Mouse (Mus musculus): Measurements from ENCODE around the gene Lhx3.

The Lhx3 gene

GRCm38 (mm10) chr2:26202849-26203475 is 5.1 kb downstream of the Lhx3 start:
- in situ Hi-C loops (cut with MboI; ENCODE audit: unreplicated experiment in 2 of 2): no loop called here

GRCm38 (mm10) chr2:26201926-26202848 is 5.9 kb downstream of the Lhx3 start:
- in situ Hi-C loops (cut with MboI; ENCODE audit: unreplicated experiment in 2 of 2): no loop called here

GRCm38 (mm10) chr2:26198488-26198887 is 9.6 kb downstream of the Lhx3 start:
- in situ Hi-C loops (cut with MboI; ENCODE audit: unreplicated experiment in 2 of 2): no loop called here

- in situ Hi-C loops (cut with MboI; ENCODE audit: unreplicated experiment in 2 of 2): no loop called here
These were observed 13.3 kb downstream of the Lhx3 start for GRCm38 (mm10) chr2:26194552-26195339.

- in situ Hi-C loops (cut with MboI; ENCODE audit: unreplicated experiment in 2 of 2): loop anchor here in 1 of 2 experiments (10.0 kb wide), 1 partner anchor 376 kb away; no protein-coding TSS in a partner anchor
These were observed 19.6 kb downstream of the Lhx3 start for GRCm38 (mm10) chr2:26188517-26188916.

GRCm38 (mm10) chr2:26184352-26184751 is 23.7 kb downstream of the Lhx3 start:
- in situ Hi-C loops (cut with MboI; ENCODE audit: unreplicated experiment in 2 of 2): loop anchor here in 1 of 2 experiments (10.0 kb wide), 1 partner anchor 380 kb away; no protein-coding TSS in a partner anchor

GRCm38 (mm10) chr2:26182646-26183045 is 25.4 kb downstream of the Lhx3 start:
- in situ Hi-C loops (cut with MboI; ENCODE audit: unreplicated experiment in 2 of 2): loop anchor here in 1 of 2 experiments (10.0 kb wide), 1 partner anchor 382 kb away; no protein-coding TSS in a partner anchor

GRCm38 (mm10) chr2:26177189-26177588 is 30.9 kb downstream of the Lhx3 start:
- in situ Hi-C loops (cut with MboI; ENCODE audit: unreplicated experiment in 2 of 2): loop anchor here (5.0 to 10.0 kb wide), 2 partner anchors 98 to 100 kb away; no protein-coding TSS in a partner anchor

GRCm38 (mm10) chr2:26176731-26177130 is 31.4 kb downstream of the Lhx3 start:
- in situ Hi-C loops (cut with MboI; ENCODE audit: unreplicated experiment in 2 of 2): loop anchor here (5.0 to 10.0 kb wide), 2 partner anchors 98 to 101 kb away; no protein-coding TSS in a partner anchor

GRCm38 (mm10) chr2:26175191-26175590 is 32.9 kb downstream of the Lhx3 start:
- in situ Hi-C loops (cut with MboI; ENCODE audit: unreplicated experiment in 2 of 2): loop anchor here (5.0 to 10.0 kb wide), 2 partner anchors 100 to 102 kb away; no protein-coding TSS in a partner anchor

GRCm38 (mm10) chr2:26172166-26172565 is 35.9 kb downstream of the Lhx3 start:
- in situ Hi-C loops (cut with MboI; ENCODE audit: unreplicated experiment in 2 of 2): loop anchor here in 1 of 2 experiments (10.0 kb wide), 1 partner anchor 103 kb away; no protein-coding TSS in a partner anchor

GRCm38 (mm10) chr2:26170376-26170775 is 37.7 kb downstream of the Lhx3 start:
- in situ Hi-C loops (cut with MboI; ENCODE audit: unreplicated experiment in 2 of 2): loop anchor here in 1 of 2 experiments (10.0 kb wide), 1 partner anchor 104 kb away; no protein-coding TSS in a partner anchor

GRCm38 (mm10) chr2:26168843-26169579 is 39.1 kb downstream of the Lhx3 start:
- in situ Hi-C loops (cut with MboI; ENCODE audit: unreplicated experiment in 2 of 2): no loop called here

- in situ Hi-C loops (cut with MboI; ENCODE audit: unreplicated experiment in 2 of 2): no loop called here
These were observed 41.2 kb downstream of the Lhx3 start for GRCm38 (mm10) chr2:26166890-26167289.

GRCm38 (mm10) chr2:26158064-26158463 is 50.0 kb downstream of the Lhx3 start:
- in situ Hi-C loops (cut with MboI; ENCODE audit: unreplicated experiment in 2 of 2): loop anchor here (10.0 kb wide), 2 partner anchors 287 to 407 kb away; partner anchors contain the start of gene Sec16a (in 2 of the 2)

- in situ Hi-C loops (cut with MboI; ENCODE audit: unreplicated experiment in 2 of 2): loop anchor here (10.0 kb wide), 2 partner anchors 288 to 408 kb away; partner anchors contain the start of gene Sec16a (in 2 of the 2)
These were observed 51.7 kb downstream of the Lhx3 start for GRCm38 (mm10) chr2:26156191-26156977.

- in situ Hi-C loops (cut with MboI; ENCODE audit: unreplicated experiment in 2 of 2): loop anchor here (10.0 kb wide), 2 partner anchors 289 to 409 kb away; partner anchors contain the start of gene Sec16a (in 2 of the 2)
These were observed 52.4 kb downstream of the Lhx3 start for GRCm38 (mm10) chr2:26155737-26156136.

- in situ Hi-C loops (cut with MboI; ENCODE audit: unreplicated experiment in 2 of 2): loop anchor here (5.0 to 10.0 kb wide), 3 partner anchors 290 to 418 kb away; partner anchors contain the start of gene Sec16a (in 2 of the 2)
These were observed 53.5 kb downstream of the Lhx3 start for GRCm38 (mm10) chr2:26154586-26154985.

Data from v-Abl transformed pro-B cells (cell line).